Mouse (Mus musculus) liver, embryonic 14.5 days (tissue): ENCODE results near the gene Eomes. TPM values are rescaled to one million over a fixed set of nuclear protein-coding genes. Genes with fewer than 3 reads are reported as not detected.

Experiments
- ATAC-seq: fragments of 200-750 bp; cut with Nextera tagmentation; 2 replicates; pipeline ENCODE4 v1.8.0; 2017; ENCODE audit warnings: moderate number of reproducible peaks, mild to moderate bottlenecking, moderate library complexity; ENCODE audit not compliant: insufficient read depth
- DNase-seq, 3 experiments: peaks; one replicate each; pipeline ENCODE4 v3.0.0-alpha.2; 2012 to 2013; ENCODE audit warnings: low read depth in 3 of 3, low spot score in 3 of 3
- H3K27ac ChIP-seq: fragments of 300-500 bp; sonication (generic); 2 replicates; pipeline ENCODE4 v1.5.1; 2014; ENCODE audit warnings: moderate library complexity, mild to moderate bottlenecking, control low read depth, inconsistent platforms
- H3K27me3 ChIP-seq: fragments of 300-500 bp; sonication (generic); 2 replicates; pipeline ENCODE4 v1.6.1; 2014; ENCODE audit warnings: mild to moderate bottlenecking, low read length, moderate library complexity; ENCODE audit not compliant: control insufficient read depth, insufficient read depth
- H3K36me3 ChIP-seq: fragments of 300-500 bp; sonication (generic); replicated peaks from 2 replicates; pipeline ENCODE4 v1.6.1; 2014; ENCODE audit warnings: low read depth; ENCODE audit not compliant: control insufficient read depth, insufficient read depth
- H3K4me1 ChIP-seq, 2 experiments: fragments of 200-500 bp in 1 of 2; fragments of 300-500 bp in 1 of 2; sonication (generic) in 1 of 2; replicated peaks; 2 replicates each; pipeline ENCODE4 v1.6.1; 2012 to 2014; ENCODE audit warnings: antibody characterized with exemption in 1 of 2, inconsistent platforms in 1 of 2, low read length in 1 of 2; ENCODE audit not compliant: control insufficient read depth in 2 of 2, insufficient read depth in 2 of 2
- H3K4me2 ChIP-seq: fragments of 300-500 bp; sonication (generic); 2 replicates; pipeline ENCODE4 v1.6.1; 2014; ENCODE audit warnings: low read depth, mild to moderate bottlenecking, control low read depth, moderate library complexity
- H3K4me3 ChIP-seq, 2 experiments: fragments of 200-500 bp in 1 of 2; fragments of 300-500 bp in 1 of 2; sonication (generic) in 1 of 2; 2 replicates each; pipeline ENCODE4 v1.5.1; 2012 to 2014; ENCODE audit warnings: low read depth in 2 of 2, low read length in 2 of 2, mild to moderate bottlenecking in 2 of 2, control low read depth in 1 of 2, inconsistent platforms in 1 of 2, moderate library complexity in 1 of 2; ENCODE audit not compliant: insufficient read depth in 1 of 2
- H3K9ac ChIP-seq: fragments of 300-500 bp; sonication (generic); replicated peaks from 2 replicates; pipeline ENCODE4 v1.6.1; 2014; ENCODE audit warnings: mild to moderate bottlenecking, control low read depth, moderate library complexity
- H3K9me3 ChIP-seq: fragments of 300-500 bp; sonication (generic); 2 replicates; pipeline ENCODE4 v1.6.1; 2016; ENCODE audit warnings: low read length, mixed read lengths; ENCODE audit not compliant: control insufficient read depth
- CTCF ChIP-seq: IDR thresholded peaks from 2 replicates; pipeline ENCODE4 v1.5.1; 2016; ENCODE audit warnings: antibody characterized with exemption, low read depth, control low read depth
- EP300 ChIP-seq: IDR thresholded peaks from 2 replicates; pipeline ENCODE4 v1.6.1; 2016; ENCODE audit warnings: antibody characterized with exemption, low read depth
- WGBS: fragments of 180-500 bp; shearing (Covaris S2); extraction: QIAGEN DNeasy Blood & Tissue Kit; methylation state at CpG from one replicate; pipeline ENCODE4 v1.1.7; 2014; ENCODE audit not compliant: insufficient replicate concordance; 5-methylcytosine and 5-hydroxymethylcytosine counted together
- polyA plus RNA-seq, 2 experiments: library from polyadenylated mRNA; depleted of rRNA in 1 of 2; stranded (reverse) in 1 of 2; unstranded in 1 of 2; fragments of >200 nt; fragmentation: Nextera tagmentation in 1 of 2; extraction: Ambion mirVana in 1 of 2; gene quantifications; 2 replicates each; pipeline versions ENCODE4 v1.2.1 to v1.2.3; 2012 to 2014

Gene Eomes
- polyA plus RNA-seq, 2 experiments: 0.04 TPM; not detected in 1

GRCm38 (mm10) chr9:118516162-118516561, 38.1 kb downstream of the Eomes start:
- Histone ChIP-seq H3K36me3 (peaks cover 10% of the 10 kb centered on the region), H3K27ac (no peak overlapping the region), H3K4me2 (no peak overlapping the region), H3K4me3 (no peak overlapping the region), H3K4me1 (peaks cover 9 to 17% of the 10 kb centered on the region in 2 experiments; a peak in 3 of 4 replicates), H3K9ac (no peak overlapping the region), H3K9me3 (no peaks in the 10 kb centered on the region), H3K27me3 (no peaks in the 10 kb centered on the region)
- TF ChIP-seq EP300: no peak
- TF ChIP-seq CTCF: no peak
- WGBS: 30% methylated on average over 3 of the region's 3 CpGs
- ATAC-seq (no peak), DNase-seq (no peak)

DNA sequence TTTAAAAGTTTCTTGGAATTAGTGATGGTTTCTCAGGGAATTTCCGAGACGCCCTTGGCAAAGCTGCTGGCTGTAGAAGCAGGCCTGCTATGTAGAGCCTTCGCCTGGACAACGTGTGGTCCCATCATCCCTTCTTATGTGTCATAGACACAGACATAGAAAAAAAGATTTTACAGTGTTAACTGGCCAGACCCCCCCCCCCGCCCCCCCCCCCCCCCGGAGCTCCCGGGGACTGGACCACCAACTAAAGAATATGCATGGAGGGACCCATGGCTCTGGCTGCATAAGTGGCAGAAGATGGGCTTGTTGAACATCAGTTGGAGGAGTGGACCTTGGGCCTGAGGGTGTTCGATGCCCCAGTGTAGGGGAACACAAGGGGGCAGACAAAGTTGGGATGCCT, 39.6 kb downstream of the Eomes start:
- Histone ChIP-seq H3K27ac (no peak overlapping the region), H3K4me3 (no peak overlapping the region), H3K9me3 (no peaks in the 10 kb centered on the region), H3K27me3 (no peaks in the 10 kb centered on the region), H3K4me2 (no peak overlapping the region), H3K4me1 (peaks cover 5% of the 10 kb centered on the region in 2 experiments; a peak in 3 of 4 replicates), H3K36me3 (peaks cover 10% of the 10 kb centered on the region), H3K9ac (no peak overlapping the region)
- ATAC-seq (no peak), DNase-seq (no peak)
- 76% methylated on average over 8 of the region's 8 CpGs for WGBS
- TF ChIP-seq EP300 (no peak), CTCF (no peak)

GRCm38 (mm10) chr9:118519101-118519500, 41.1 kb downstream of the Eomes start:
- H3K4me3 ChIP-seq: no peak overlapping the region
- ATAC-seq (no peak), DNase-seq (no peak)
- 74% methylated on average over 8 of the region's 8 CpGs for WGBS
- peaks cover 3 to 4% of the 10 kb centered on the region in 2 experiments; a peak in 3 of 4 replicates for H3K4me1 ChIP-seq
- no peaks in the 10 kb centered on the region for H3K9me3 ChIP-seq
- no peaks in the 10 kb centered on the region for H3K27me3 ChIP-seq
- H3K9ac ChIP-seq: no peak overlapping the region
- TF ChIP-seq CTCF (no peak), EP300 (no peak)
- H3K27ac ChIP-seq: no peak overlapping the region
- H3K4me2 ChIP-seq: no peak overlapping the region
- H3K36me3 ChIP-seq: peaks cover 10% of the 10 kb centered on the region

GRCm38 (mm10) chr9:118520011-118520410, 42.0 kb downstream of the Eomes start:
- DNase-seq: no peak
- Histone ChIP-seq H3K4me1 (peaks cover 3 to 4% of the 10 kb centered on the region in 2 experiments; a peak in 3 of 4 replicates), H3K27me3 (no peaks in the 10 kb centered on the region), H3K4me2 (no peak overlapping the region), H3K9me3 (no peaks in the 10 kb centered on the region), H3K9ac (no peak overlapping the region), H3K27ac (no peak overlapping the region), H3K36me3 (peaks cover 5% of the 10 kb centered on the region), H3K4me3 (no peak overlapping the region)
- ATAC-seq: no peak
- WGBS: 64% methylated on average over 8 of the region's 8 CpGs
- TF ChIP-seq EP300 (no peak), CTCF (no peak)

DNA sequence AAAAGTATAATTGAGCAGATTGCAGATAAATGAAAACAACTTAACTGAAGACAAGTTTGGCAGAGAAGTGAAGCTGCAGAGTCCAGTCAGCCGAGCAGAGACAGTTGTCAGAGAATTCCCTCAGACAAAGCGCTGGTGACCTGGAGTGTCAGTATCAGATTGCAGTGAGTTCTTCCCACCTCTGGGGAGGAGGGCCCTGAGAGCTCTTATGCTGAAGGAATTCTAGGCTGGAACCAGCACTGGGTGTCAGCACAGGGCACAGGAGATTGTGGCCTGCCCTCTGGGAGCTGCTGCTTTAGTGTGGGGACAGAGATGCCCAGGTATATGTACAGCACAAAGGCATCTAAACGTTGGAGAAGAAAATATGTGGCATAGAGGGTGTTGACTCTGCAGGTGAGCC, 42.8 kb downstream of the Eomes start:
- TF ChIP-seq EP300: no peak
- TF ChIP-seq CTCF: no peak
- WGBS: 46% methylated on average over 3 of the region's 3 CpGs

More for the DNA sequence above, 42.8 kb downstream of the Eomes start:
- Histone ChIP-seq H3K4me2 (no peak overlapping the region), H3K9ac (no peak overlapping the region), H3K27ac (no peak overlapping the region), H3K4me3 (no peak overlapping the region), H3K27me3 (no peaks in the 10 kb centered on the region), H3K4me1 (peaks cover 3 to 4% of the 10 kb centered on the region in 2 experiments; a peak in 3 of 4 replicates), H3K36me3 (no peaks in the 10 kb centered on the region; the same call in 1 of the 2 replicates), H3K9me3 (no peaks in the 10 kb centered on the region)
- ATAC-seq: no peak
- no peak for DNase-seq
